Mouse (Mus musculus): ENCODE data around the gene Ak1. TPM values are rescaled to one million over a fixed set of nuclear protein-coding genes. Genes with fewer than 3 reads are reported as not detected.

Ak1 gene
- polyA plus RNA-seq, 1 experiment from 2014 or later, result 117 TPM

GRCm38 (mm10) chr2:32667775-32668174 is 46.2 kb downstream of the Ak1 start:
- no peaks in the 10 kb centered on the region; the same call in 1 of the 2 replicates for H3K4me1 ChIP-seq (ENCODE audit: control insufficient read depth, insufficient read depth, low read depth, low read length)
- 29% methylated on average over 11 of the region's 11 CpGs for WGBS
- no peaks in the 10 kb centered on the region for H3K9me3 ChIP-seq (ENCODE audit: control insufficient read depth, low read length)
- no peak overlapping the region for H3K4me3 ChIP-seq (ENCODE audit: low read length)
- H3K27ac ChIP-seq (ENCODE audit: low read depth, low read length), result no peak overlapping the region
- ATAC-seq, result 0 out of 2 replicates have a peak, but pooled peaks have one; percentile 24
- H3K4me2 ChIP-seq (ENCODE audit: low read length), result no peak overlapping the region; the same call in 1 of the 2 replicates
- H3K36me3 ChIP-seq (ENCODE audit: control insufficient read depth, insufficient read depth, low read length), result no peaks in the 10 kb centered on the region
- no peak overlapping the region for H3K9ac ChIP-seq (ENCODE audit: low read depth, low read length)
- H3K27me3 ChIP-seq (replicated peaks; ENCODE audit: control insufficient read depth, insufficient read depth, low read length), result no peaks in the 10 kb centered on the region

- Histone ChIP-seq H3K27ac (ENCODE audit: low read depth, low read length) (no peak overlapping the region), H3K4me3 (ENCODE audit: low read length) (no peak overlapping the region), H3K9me3 (ENCODE audit: control insufficient read depth, low read length) (no peaks in the 10 kb centered on the region), H3K27me3 (replicated peaks; ENCODE audit: control insufficient read depth, insufficient read depth, low read length) (no peaks in the 10 kb centered on the region), H3K36me3 (ENCODE audit: control insufficient read depth, insufficient read depth, low read length) (no peaks in the 10 kb centered on the region), H3K4me2 (ENCODE audit: low read length) (no peak overlapping the region), H3K4me1 (ENCODE audit: control insufficient read depth, insufficient read depth, low read depth, low read length) (no peaks in the 10 kb centered on the region; the same call in 1 of the 2 replicates), H3K9ac (ENCODE audit: low read depth, low read length) (no peak overlapping the region)
- ATAC-seq, result no peak
- 66% methylated on average over 7 of the region's 7 CpGs for WGBS
These were observed 46.6 kb downstream of the Ak1 start for GRCm38 (mm10) chr2:32668176-32668575.

- Histone ChIP-seq H3K36me3 (ENCODE audit: control insufficient read depth, insufficient read depth, low read length) (no peaks in the 10 kb centered on the region), H3K27ac (ENCODE audit: low read depth, low read length) (no peak overlapping the region), H3K9me3 (ENCODE audit: control insufficient read depth, low read length) (no peaks in the 10 kb centered on the region), H3K9ac (ENCODE audit: low read depth, low read length) (no peak overlapping the region), H3K27me3 (replicated peaks; ENCODE audit: control insufficient read depth, insufficient read depth, low read length) (no peaks in the 10 kb centered on the region), H3K4me3 (ENCODE audit: low read length) (no peak overlapping the region), H3K4me2 (ENCODE audit: low read length) (no peak overlapping the region), H3K4me1 (ENCODE audit: control insufficient read depth, insufficient read depth, low read depth, low read length) (no peaks in the 10 kb centered on the region; the same call in 1 of the 2 replicates)
- no peak for ATAC-seq
- WGBS, result 82% methylated on average over 3 of the region's 3 CpGs
These were observed 48.3 kb downstream of the Ak1 start for GRCm38 (mm10) chr2:32669876-32670275.

- H3K9me3 ChIP-seq (ENCODE audit: control insufficient read depth, low read length), result no peaks in the 10 kb centered on the region
- no peak overlapping the region for H3K4me2 ChIP-seq (ENCODE audit: low read length)
- H3K27me3 ChIP-seq (replicated peaks; ENCODE audit: control insufficient read depth, insufficient read depth, low read length), result no peaks in the 10 kb centered on the region
- no peak for ATAC-seq
- WGBS, result 89% methylated on average over 9 of the region's 9 CpGs
- no peak overlapping the region for H3K9ac ChIP-seq (ENCODE audit: low read depth, low read length)
- H3K27ac ChIP-seq (ENCODE audit: low read depth, low read length), result no peak overlapping the region
- H3K4me1 ChIP-seq (ENCODE audit: control insufficient read depth, insufficient read depth, low read depth, low read length), result no peaks in the 10 kb centered on the region
- no peaks in the 10 kb centered on the region for H3K36me3 ChIP-seq (ENCODE audit: control insufficient read depth, insufficient read depth, low read length)
- H3K4me3 ChIP-seq (ENCODE audit: low read length), result no peak overlapping the region
These were observed 49.6 kb downstream of the Ak1 start for GRCm38 (mm10) chr2:32671147-32671546.

GRCm38 (mm10) chr2:32671907-32672595 is 50.5 kb downstream of the Ak1 start:
- H3K36me3 ChIP-seq (ENCODE audit: control insufficient read depth, insufficient read depth, low read length), result no peaks in the 10 kb centered on the region
- ATAC-seq, result no peak

GRCm38 (mm10) chr2:32673176-32673917 is 51.8 kb downstream of the Ak1 start:
- Histone ChIP-seq H3K27ac (ENCODE audit: low read depth, low read length) (no peak overlapping the region), H3K9ac (ENCODE audit: low read depth, low read length) (no peak overlapping the region), H3K27me3 (replicated peaks; ENCODE audit: control insufficient read depth, insufficient read depth, low read length) (no peaks in the 10 kb centered on the region), H3K4me2 (ENCODE audit: low read length) (no peak overlapping the region), H3K4me3 (ENCODE audit: low read length) (no peak overlapping the region), H3K36me3 (ENCODE audit: control insufficient read depth, insufficient read depth, low read length) (no peaks in the 10 kb centered on the region), H3K9me3 (ENCODE audit: control insufficient read depth, low read length) (no peaks in the 10 kb centered on the region), H3K4me1 (ENCODE audit: control insufficient read depth, insufficient read depth, low read depth, low read length) (no peaks in the 10 kb centered on the region)
- no peak for ATAC-seq
- WGBS, result 88% methylated on average over 16 of the region's 16 CpGs

More at GRCm38 (mm10) chr2:32671907-32672595, 50.5 kb downstream of the Ak1 start:
- H3K9me3 ChIP-seq (ENCODE audit: control insufficient read depth, low read length), result no peaks in the 10 kb centered on the region
- H3K27ac ChIP-seq (ENCODE audit: low read depth, low read length), result no peak overlapping the region
- H3K4me2 ChIP-seq (ENCODE audit: low read length), result no peak overlapping the region
- WGBS, result 65% methylated on average over 9 of the region's 9 CpGs
- H3K4me1 ChIP-seq (ENCODE audit: control insufficient read depth, insufficient read depth, low read depth, low read length), result no peaks in the 10 kb centered on the region
- no peaks in the 10 kb centered on the region for H3K27me3 ChIP-seq (replicated peaks; ENCODE audit: control insufficient read depth, insufficient read depth, low read length)
- H3K9ac ChIP-seq (ENCODE audit: low read depth, low read length), result no peak overlapping the region
- no peak overlapping the region for H3K4me3 ChIP-seq (ENCODE audit: low read length)

- Histone ChIP-seq H3K9me3 (ENCODE audit: control insufficient read depth, low read length) (no peaks in the 10 kb centered on the region), H3K4me1 (ENCODE audit: control insufficient read depth, insufficient read depth, low read depth, low read length) (peaks cover 4% of the 10 kb centered on the region), H3K36me3 (ENCODE audit: control insufficient read depth, insufficient read depth, low read length) (no peaks in the 10 kb centered on the region), H3K27ac (ENCODE audit: low read depth, low read length) (no peak overlapping the region), H3K27me3 (replicated peaks; ENCODE audit: control insufficient read depth, insufficient read depth, low read length) (no peaks in the 10 kb centered on the region), H3K9ac (ENCODE audit: low read depth, low read length) (no peak overlapping the region), H3K4me2 (ENCODE audit: low read length) (no peak overlapping the region), H3K4me3 (ENCODE audit: low read length) (no peak overlapping the region)
- WGBS, result 88% methylated on average over 3 of the region's 3 CpGs
- no peak for ATAC-seq
These were observed 55.3 kb downstream of the Ak1 start for GRCm38 (mm10) chr2:32676821-32677220.

GRCm38 (mm10) chr2:32677683-32678082 is 56.1 kb downstream of the Ak1 start:
- ATAC-seq, result no peak
- no peaks in the 10 kb centered on the region for H3K27me3 ChIP-seq (replicated peaks; ENCODE audit: control insufficient read depth, insufficient read depth, low read length)
- H3K4me1 ChIP-seq (ENCODE audit: control insufficient read depth, insufficient read depth, low read depth, low read length), result peaks cover 4% of the 10 kb centered on the region
- no peak overlapping the region for H3K4me2 ChIP-seq (ENCODE audit: low read length)
- peaks cover 4% of the 10 kb centered on the region; the same call in 1 of the 2 replicates for H3K36me3 ChIP-seq (ENCODE audit: control insufficient read depth, insufficient read depth, low read length)
- no peak overlapping the region for H3K4me3 ChIP-seq (ENCODE audit: low read length)
- H3K9ac ChIP-seq (ENCODE audit: low read depth, low read length), result no peak overlapping the region
- H3K27ac ChIP-seq (ENCODE audit: low read depth, low read length), result no peak overlapping the region
- no peaks in the 10 kb centered on the region for H3K9me3 ChIP-seq (ENCODE audit: control insufficient read depth, low read length)
- WGBS, result 95% methylated on average over 7 of the region's 7 CpGs

GRCm38 (mm10) chr2:32680051-32680451 is 58.5 kb downstream of the Ak1 start:
- H3K27ac ChIP-seq (ENCODE audit: low read depth, low read length), result no peak overlapping the region; the same call in 1 of the 2 replicates
- WGBS, result 36% methylated on average over 7 of the region's 7 CpGs
- H3K4me3 ChIP-seq (ENCODE audit: low read length), result no peak overlapping the region
- H3K9me3 ChIP-seq (ENCODE audit: control insufficient read depth, low read length), result no peaks in the 10 kb centered on the region
- no peaks in the 10 kb centered on the region for H3K27me3 ChIP-seq (replicated peaks; ENCODE audit: control insufficient read depth, insufficient read depth, low read length)
- ATAC-seq, result peak; percentile 35; the same call in 1 of the 2 replicates
- H3K4me2 ChIP-seq (ENCODE audit: low read length), result no peak overlapping the region
- peaks cover 11% of the 10 kb centered on the region; the same call in 1 of the 2 replicates for H3K36me3 ChIP-seq (ENCODE audit: control insufficient read depth, insufficient read depth, low read length)
- H3K4me1 ChIP-seq (ENCODE audit: control insufficient read depth, insufficient read depth, low read depth, low read length), result peaks cover 4% of the 10 kb centered on the region
- peak overlapping the region; percentile 39; the same call in 1 of the 2 replicates for H3K9ac ChIP-seq (ENCODE audit: low read depth, low read length)
